Mouse (Mus musculus) limb, embryonic 14.5 days (tissue): ENCODE measurements at regions not wholly inside any gene's neighbourhood (a gene's known extent, or its start where the extent isn't known, plus 50 kb on each side); places are given as distances from the start of the nearest gene placed in this dataset.

Experiments
- ATAC-seq: fragments of 200-750 bp; cut with Nextera tagmentation; 2 replicates; pipeline ENCODE4 v1.8.0; 2017; ENCODE audit warnings: low read depth, moderate number of reproducible peaks, moderate TSS enrichment; ENCODE audit not compliant: low FRiP score
- DNase-seq: peaks from one replicate; pipeline ENCODE4 v3.0.0-alpha.2; 2015; ENCODE audit warnings: low spot score
- H3K27ac ChIP-seq: fragments of 300-500 bp; sonication (generic); replicated peaks from 2 replicates; pipeline ENCODE4 v1.5.1; 2014; ENCODE audit warnings: low read depth, mild to moderate bottlenecking, low read length, moderate library complexity, mixed read lengths
- H3K27me3 ChIP-seq: fragments of 300-500 bp; sonication (generic); 2 replicates; pipeline ENCODE4 v1.6.1; 2014; ENCODE audit warnings: low read length, mixed read lengths; ENCODE audit not compliant: control insufficient read depth, insufficient read depth
- H3K36me3 ChIP-seq: fragments of 300-500 bp; sonication (generic); 2 replicates; pipeline ENCODE4 v1.6.1; 2014; ENCODE audit warnings: mild to moderate bottlenecking, low read length, moderate library complexity, mixed read lengths; ENCODE audit not compliant: control insufficient read depth, insufficient read depth
- H3K4me1 ChIP-seq: fragments of 300-500 bp; sonication (generic); 2 replicates; pipeline ENCODE4 v1.6.1; 2014; ENCODE audit warnings: antibody characterized with exemption, low read length, mixed read lengths; ENCODE audit not compliant: control insufficient read depth, insufficient read depth
- H3K4me2 ChIP-seq: fragments of 300-500 bp; sonication (generic); replicated peaks from 2 replicates; pipeline ENCODE4 v1.6.1; 2014; ENCODE audit warnings: low read depth, mild to moderate bottlenecking, low read length, moderate library complexity; ENCODE audit not compliant: severe bottlenecking
- H3K4me3 ChIP-seq: fragments of 300-500 bp; sonication (generic); replicated peaks from 2 replicates; pipeline ENCODE4 v1.5.1; 2014; ENCODE audit warnings: low read length
- H3K9ac ChIP-seq: fragments of 300-500 bp; sonication (generic); 2 replicates; pipeline ENCODE4 v1.6.1; 2014; ENCODE audit warnings: mild to moderate bottlenecking, low read depth, low read length, moderate library complexity; ENCODE audit not compliant: severe bottlenecking
- H3K9me3 ChIP-seq: fragments of 300-500 bp; sonication (generic); 2 replicates; pipeline ENCODE4 v1.6.1; 2016; ENCODE audit warnings: low read length; ENCODE audit not compliant: control insufficient read depth
- POLR2A ChIP-seq: fragments of 200-500 bp; IDR thresholded peaks from 2 replicates; pipeline ENCODE4 v1.8.0; 2012; ENCODE audit warnings: inconsistent platforms, mild to moderate bottlenecking, moderate library complexity, borderline replicate concordance; ENCODE audit not compliant: insufficient read depth, insufficient read length; ENCODE audit errors: extremely low read depth
- WGBS: fragments of 180-500 bp; shearing (Covaris S2); extraction: QIAGEN DNeasy Blood & Tissue Kit; methylation state at CpG from one replicate; pipeline ENCODE4 v1.1.7; 2014; 5-methylcytosine and 5-hydroxymethylcytosine counted together

DNA sequence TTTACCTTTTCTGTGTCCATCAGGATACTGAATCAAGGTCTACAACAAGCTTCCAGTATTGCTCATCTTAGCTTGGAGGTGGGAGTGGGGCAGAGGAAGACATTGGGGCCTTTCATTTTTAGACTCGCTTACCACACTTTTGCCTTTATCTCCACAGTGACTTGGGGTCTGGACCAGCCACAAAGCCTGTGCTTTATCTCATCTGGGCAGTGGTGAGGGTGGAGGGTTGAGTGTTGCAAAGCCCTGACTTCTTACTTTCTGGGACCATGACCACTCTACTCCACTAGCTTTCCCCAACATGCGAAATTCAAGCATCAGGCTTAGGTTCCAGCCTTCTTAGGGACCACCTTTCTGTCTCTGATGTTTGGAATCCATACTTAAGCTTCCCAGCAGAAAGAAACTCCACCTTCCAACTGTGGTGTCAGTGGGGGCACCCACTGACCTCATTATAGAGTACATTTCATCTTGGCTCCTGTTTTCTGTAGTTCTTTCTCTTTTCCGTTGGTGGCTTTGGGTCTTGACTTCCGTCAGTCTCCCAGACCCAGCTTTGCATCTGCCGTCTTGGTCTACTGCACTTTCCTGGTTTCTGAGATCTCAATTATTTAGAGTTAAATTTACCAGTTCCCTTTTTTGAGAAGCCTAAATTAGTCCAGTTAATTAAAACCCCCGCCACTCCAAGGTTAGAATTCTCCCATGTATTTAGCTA, 80.5 kb downstream of the Gm815 start:
- WGBS: 90% methylated on average over 6 of the region's 6 CpGs
- no peak for TF ChIP-seq POLR2A
- Histone ChIP-seq H3K27me3 (no peaks in the 10 kb centered on the region), H3K36me3 (no peaks in the 10 kb centered on the region), H3K9ac (no peak overlapping the region), H3K4me3 (no peak overlapping the region), H3K9me3 (no peaks in the 10 kb centered on the region), H3K4me2 (no peak overlapping the region), H3K4me1 (no peaks in the 10 kb centered on the region), H3K27ac (no peak overlapping the region)
- no peak for DNase-seq
- ATAC-seq: no peak

DNA sequence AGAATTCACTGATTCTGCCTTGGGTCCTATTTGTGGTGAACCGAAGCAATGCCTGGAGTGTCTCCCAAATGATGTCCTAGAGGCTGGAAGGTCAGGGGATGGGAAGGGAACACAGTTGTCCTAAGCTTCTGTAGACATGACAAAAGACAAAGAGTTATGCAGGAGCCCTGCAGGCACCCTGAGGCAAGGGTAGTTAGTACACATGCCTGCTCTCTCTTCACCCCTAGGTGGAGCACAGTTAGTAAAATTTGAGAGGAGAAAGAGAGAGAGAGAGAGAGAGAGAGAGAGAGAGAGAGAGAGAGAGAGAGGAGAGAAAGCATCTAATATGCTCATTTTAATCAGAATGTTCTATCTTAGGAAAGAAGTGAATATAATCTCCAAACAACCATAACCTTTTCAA, 87.4 kb downstream of the Gm815 start:
- WGBS: 72% methylated on average over 1 of the region's 1 CpGs
- no peaks in the 10 kb centered on the region for H3K9me3 ChIP-seq
- no peaks in the 10 kb centered on the region for H3K4me1 ChIP-seq
- no peak overlapping the region for H3K9ac ChIP-seq
- ATAC-seq: no peak
- DNase-seq: no peak
- H3K27ac ChIP-seq: no peak overlapping the region
- no peaks in the 10 kb centered on the region for H3K27me3 ChIP-seq
- no peak overlapping the region for H3K4me2 ChIP-seq
- no peak for TF ChIP-seq POLR2A
- no peaks in the 10 kb centered on the region for H3K36me3 ChIP-seq
- H3K4me3 ChIP-seq: no peak overlapping the region

DNA sequence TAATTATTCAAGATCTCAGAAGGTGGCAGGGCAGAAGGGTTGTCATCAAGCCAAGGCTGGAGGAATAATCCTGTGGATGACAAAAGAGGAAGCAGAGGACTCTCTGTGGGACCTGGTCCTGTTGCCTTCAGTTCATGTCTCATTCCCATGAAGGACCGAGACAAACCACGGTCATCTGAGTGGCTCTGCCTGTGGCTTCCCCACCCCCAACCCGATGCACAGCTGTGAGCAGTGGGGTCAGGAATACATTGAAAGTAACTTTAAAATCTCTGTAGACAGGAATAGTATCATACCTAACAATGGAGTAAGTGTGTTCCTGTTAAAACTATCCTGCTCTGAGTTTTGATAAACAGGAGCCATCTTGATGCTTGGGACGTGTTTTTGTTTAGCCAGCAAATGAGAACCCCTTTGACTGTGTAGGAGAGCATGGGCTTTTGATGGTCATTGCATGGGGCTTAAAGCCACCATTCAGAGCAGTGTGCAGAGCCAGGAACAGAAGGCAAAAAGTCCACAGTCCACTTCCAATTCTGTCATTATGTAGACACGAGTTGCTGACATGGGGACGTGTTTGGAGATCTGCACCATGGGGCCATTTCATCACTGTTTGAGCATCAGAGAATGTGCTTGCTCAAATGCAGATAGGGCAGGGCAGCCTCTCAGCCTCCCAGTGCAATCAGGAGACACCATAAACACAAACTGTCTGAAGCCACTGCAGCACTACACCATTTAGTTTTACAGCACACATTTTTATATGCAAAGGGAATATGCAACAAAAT, 88.3 kb downstream of the Gm815 start:
- TF ChIP-seq POLR2A: no peak
- Histone ChIP-seq H3K4me3 (no peak overlapping the region), H3K36me3 (no peaks in the 10 kb centered on the region), H3K4me1 (no peaks in the 10 kb centered on the region), H3K4me2 (no peak overlapping the region), H3K9me3 (no peaks in the 10 kb centered on the region), H3K9ac (no peak overlapping the region), H3K27ac (no peak overlapping the region), H3K27me3 (no peaks in the 10 kb centered on the region)
- no peak for ATAC-seq
- DNase-seq: no peak
- 90% methylated on average over 6 of the region's 6 CpGs for WGBS

DNA sequence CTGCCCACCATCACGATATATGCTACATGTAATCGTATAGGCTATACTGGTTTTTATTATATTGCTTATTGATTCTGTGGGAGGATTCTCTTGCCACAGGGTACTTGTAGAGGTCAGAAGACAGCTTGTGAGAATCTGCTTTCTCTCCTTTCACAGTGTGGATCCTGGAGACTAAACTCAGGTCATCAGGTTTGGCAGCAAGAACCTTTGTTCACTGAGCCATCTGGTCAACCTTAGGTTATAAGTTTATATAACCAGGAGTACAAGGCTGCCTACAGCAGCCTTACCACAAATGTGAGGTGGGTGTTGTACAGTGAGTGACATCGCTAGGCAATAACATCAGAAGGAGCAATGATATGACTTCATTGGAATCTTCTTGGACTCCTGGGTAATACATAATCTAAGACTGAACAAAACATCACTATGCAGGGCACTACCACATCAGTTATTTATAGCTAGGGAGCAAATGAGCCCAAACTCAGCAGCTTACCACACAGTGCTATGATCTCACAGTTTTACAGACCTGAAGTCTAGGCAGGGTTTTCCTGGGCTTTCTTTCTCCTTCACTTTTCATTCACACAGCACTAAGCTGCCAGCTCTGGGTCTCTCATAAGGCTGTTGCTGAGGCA, 89.0 kb downstream of the Gm815 start:
- ATAC-seq (no peak), DNase-seq (no peak)
- Histone ChIP-seq H3K9ac (no peak overlapping the region), H3K36me3 (no peaks in the 10 kb centered on the region), H3K9me3 (no peaks in the 10 kb centered on the region), H3K27me3 (no peaks in the 10 kb centered on the region), H3K4me1 (no peaks in the 10 kb centered on the region), H3K27ac (no peak overlapping the region), H3K4me3 (no peak overlapping the region), H3K4me2 (no peak overlapping the region)
- 86% methylated on average over 3 of the region's 3 CpGs for WGBS
- TF ChIP-seq POLR2A: no peak

DNA sequence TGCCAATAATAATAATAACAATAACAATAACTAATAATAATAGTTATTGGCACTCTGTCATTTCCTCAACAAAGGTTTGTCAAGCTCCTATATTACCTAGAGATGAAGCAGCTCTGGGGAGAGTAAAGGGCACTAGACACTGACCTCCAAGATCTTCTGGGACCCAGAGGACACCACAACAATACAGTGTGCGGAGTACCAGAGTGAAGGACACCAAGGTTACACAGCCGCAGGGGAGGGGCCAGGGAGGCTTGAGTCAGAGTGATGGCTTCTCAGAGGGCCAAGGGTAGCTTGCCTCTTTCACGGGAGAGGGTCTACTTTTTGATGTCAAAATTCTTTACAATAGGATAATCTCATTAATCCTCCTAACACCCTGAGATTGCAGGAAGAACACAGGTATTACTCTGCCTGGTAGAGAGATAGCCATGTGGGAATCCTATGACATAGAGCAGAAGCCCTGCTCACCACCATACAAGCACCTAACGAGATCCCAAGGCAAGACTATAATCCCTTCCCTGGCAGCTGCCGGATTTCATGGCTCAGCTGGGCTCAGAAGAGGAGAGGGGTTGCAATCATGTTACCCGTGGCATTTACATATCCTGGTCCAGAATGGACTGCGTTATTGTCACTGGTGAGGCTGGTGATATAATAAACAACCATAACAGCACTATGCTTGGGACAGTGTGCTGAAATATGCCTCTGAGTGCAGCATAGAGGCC, 91.1 kb downstream of the Gm815 start:
- Histone ChIP-seq H3K36me3 (no peaks in the 10 kb centered on the region), H3K4me3 (no peak overlapping the region), H3K4me2 (no peak overlapping the region), H3K27me3 (no peaks in the 10 kb centered on the region), H3K4me1 (no peaks in the 10 kb centered on the region), H3K9me3 (no peaks in the 10 kb centered on the region), H3K27ac (no peak overlapping the region), H3K9ac (no peak overlapping the region)
- DNase-seq: no peak
- TF ChIP-seq POLR2A: no peak
- 57% methylated on average over 7 of the region's 7 CpGs for WGBS
- ATAC-seq: no peak
